Mouse (Mus musculus) kidney, postnatal 14 days (tissue): ENCODE measurements at regions not wholly inside any gene's neighbourhood (a gene's known extent, or its start where the extent isn't known, plus 50 kb on each side); places are given as distances from the start of the nearest gene placed in this dataset.

ENCODE experiments used
- DNase-seq: peaks from one replicate; pipeline ENCODE4 v3.0.0; 2022; ENCODE audit warnings: mixed read lengths

DNA sequence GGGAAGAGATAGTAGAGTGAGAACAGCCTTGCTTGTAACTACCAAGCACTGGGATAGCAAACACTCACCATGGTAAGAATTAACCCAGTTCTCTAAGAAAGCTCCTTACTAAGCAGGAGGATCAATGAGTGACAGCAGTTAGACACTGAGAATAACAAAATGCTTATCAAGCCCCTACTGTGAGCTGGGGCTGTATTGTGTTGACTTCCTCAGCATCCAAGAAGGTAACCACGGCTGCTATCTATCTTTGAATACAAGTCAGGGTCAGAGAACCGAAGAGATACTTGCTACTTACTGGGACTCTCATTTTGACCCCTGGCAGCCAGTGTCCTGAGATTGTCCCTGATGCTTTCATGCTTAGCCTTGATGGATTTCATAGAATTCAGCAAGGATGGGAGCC lies 1248.4 kb upstream of the A1bg start:
- DNase-seq, result no peak

DNA sequence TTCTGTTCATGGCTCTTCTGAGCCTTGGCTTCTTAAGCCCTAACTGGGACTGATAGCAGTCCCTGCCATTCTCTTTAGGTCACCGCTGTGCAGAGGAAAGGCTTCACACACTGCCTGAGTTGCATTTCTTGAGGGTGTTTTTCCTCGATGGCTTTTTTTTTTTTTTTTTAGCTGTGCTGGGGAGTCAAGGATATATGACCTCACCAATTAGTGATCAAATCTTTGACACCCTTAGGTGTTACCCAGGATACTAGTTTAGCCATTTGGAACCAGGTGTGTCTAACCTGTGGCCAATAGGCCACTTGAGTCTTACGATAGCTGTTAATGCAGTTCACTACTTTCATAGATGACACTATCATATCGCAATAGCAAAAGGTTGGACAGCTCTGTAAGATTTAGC lies 1247.5 kb upstream of the A1bg start:
- DNase-seq, result no peak

DNA sequence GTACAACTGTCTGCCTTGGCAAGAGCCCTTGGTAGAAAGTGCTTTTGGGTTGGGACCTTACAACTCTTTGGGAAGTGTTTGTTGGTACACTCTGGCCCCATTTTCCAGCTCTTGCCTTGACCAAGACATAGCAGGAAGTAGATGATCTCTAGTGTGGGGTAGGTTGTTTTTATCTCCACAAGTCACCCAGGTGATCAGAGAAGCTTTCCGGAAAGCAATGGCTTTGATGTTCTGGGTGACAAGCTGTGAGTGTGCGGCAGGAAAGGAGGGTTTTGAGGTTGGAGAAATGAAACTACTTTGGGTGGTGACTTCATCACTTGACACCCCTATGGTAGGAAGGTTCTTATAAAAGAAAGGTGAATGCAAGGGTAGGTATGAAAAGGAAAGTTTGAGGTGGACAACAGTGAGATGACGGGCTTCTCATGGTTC lies 1246.8 kb upstream of the A1bg start:
- no peak for DNase-seq

DNA sequence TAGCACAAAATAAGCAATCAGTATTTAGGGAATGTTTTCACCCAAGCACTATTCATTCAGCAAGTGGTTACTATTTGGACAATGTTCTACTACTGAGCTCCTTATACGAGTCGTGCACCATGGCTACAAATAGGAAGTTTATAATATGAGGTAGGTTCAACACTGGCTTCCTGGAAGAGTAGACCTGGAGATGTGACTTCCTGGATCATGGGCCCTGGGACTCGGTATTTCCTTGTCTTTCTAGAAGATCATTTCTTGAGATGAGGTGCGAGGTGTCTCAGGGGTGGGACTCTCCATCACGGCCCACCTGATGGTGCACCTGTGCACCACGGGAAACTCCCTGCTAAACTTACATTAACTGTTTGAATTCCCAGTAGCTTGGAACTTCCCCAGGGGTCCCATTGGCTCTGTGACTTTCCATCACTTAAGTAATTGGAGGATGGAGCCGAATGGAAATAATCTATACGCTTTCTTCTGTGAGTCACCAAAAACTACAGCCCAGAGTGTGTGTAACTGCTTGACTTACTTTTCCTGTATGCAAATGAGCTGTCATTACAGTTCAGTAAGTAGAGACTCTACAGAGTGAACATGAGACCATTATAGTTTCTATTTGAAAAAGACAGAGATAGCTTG lies 1246.3 kb upstream of the A1bg start:
- DNase-seq, result no peak

DNA sequence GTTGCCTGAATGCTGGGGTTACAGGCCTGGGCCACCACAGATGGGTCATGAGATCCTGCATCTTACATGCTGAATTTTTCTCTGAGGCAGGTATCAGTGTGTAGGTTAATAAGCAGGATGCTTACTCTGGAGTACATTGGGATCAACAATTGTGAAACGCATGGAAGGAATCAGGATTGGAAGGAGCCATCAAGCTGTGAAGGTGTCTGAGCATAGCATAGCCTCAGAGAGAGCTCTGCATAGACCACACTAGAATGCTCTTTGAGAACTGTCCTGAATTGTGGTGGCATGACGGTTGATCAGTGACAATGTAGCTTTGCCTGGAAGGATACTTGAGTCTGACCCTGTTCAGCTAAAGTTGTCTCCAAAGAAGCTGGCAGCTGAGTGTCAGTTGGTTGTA lies 1245.7 kb upstream of the A1bg start:
- no peak for DNase-seq

DNA sequence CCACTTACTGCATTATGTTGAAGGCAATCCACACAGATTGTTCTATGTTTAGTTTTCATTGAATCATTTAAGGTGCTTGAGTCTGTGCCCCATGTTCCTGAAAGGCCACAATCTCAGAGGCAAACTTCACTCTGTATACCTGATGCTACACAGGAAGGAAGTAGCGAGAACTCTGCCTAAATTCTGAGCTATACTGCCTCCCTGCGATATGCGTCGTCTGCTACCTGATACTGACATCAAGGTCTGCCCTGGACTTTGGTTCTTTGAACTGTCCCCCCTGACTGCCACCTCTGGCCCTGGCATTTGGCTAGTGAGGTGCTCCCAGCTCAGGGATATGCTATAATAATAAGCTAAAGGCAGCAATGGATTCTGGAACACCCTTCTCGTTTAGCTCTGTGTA lies 1244.0 kb upstream of the A1bg start:
- DNase-seq, result no peak

DNA sequence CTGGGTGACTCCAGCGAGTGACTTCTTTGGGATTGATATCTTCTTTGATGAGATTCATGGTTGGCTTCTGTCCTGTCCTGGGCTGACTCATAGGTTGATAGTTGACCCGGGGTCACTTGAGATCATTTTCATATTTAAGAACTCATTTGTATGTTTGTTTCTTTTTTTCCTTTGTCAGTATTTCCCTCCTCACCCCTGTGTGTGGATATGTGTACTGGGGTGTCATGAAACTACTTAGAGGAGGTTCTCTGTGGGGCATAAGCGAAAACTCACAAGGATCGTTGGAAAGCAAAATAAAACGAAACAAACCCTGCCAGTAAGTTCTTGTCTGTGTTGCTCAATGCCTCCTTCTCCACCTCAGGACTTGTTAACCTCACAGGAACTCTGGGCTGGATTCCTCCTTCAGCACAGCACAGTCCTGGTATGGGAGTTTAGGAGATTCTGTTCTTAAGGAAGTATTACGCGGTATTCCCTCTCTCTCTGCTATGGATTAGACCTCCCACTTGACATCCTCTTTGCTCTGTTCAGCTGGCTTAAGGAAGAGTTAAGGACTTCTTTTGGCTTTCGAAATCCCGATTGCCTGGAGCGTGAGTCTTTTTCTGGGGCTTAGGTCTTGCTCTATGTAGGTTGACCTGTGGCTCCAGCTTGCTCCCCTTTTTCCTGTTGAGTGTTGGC lies 1243.2 kb upstream of the A1bg start:
- no peak for DNase-seq

DNA sequence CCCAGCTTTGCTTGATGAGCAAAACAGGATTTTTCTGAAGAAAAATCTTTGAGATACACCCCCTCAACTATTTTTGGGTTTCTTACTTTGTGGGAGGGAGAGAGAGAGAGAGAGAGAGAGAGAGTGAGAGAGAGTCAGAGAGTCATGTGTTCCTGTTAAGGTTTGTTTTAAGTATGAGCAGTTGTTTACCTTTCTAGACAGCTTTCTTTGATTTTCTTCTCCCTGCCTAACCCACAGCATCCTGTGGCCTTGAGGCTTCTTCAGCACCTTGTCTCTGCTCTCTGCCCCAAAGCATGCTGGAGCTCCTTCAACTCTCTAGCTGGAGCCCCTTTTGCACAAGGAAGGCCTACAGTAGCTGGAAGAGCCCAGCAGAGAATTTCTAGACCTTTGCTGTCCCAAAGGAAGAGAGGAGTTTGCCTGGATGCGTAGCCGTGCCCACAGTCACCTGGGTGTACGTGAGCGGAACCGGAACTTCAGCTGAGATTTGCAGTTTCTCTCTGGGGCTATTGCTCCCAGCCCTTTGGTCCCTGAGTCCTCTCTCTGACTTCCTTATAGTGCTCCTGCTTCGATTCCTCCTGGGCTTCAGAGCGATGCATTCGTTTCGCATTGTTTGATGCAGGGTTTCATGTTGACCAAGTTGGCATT lies 1242.1 kb upstream of the A1bg start:
- no peak for DNase-seq

DNA sequence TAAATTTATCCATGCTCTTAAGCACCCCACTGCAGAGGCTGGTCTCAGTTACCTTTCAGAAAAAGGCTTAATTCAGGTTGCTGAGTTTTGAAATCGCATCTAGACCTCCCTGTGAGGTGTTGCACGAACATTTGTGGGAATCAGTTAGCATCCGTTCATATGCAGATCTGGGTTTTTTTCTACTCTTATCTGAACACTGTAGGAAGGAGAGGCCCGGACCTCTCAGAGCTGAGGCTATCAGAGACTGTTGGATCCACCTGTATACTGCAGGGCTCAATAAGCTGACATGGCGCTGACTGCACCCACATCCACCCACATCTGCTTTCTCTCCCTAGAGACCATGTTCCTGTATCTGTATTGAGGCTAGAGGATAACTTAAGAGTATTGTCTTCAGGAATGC lies 1240.4 kb upstream of the A1bg start:
- DNase-seq, result no peak

DNA sequence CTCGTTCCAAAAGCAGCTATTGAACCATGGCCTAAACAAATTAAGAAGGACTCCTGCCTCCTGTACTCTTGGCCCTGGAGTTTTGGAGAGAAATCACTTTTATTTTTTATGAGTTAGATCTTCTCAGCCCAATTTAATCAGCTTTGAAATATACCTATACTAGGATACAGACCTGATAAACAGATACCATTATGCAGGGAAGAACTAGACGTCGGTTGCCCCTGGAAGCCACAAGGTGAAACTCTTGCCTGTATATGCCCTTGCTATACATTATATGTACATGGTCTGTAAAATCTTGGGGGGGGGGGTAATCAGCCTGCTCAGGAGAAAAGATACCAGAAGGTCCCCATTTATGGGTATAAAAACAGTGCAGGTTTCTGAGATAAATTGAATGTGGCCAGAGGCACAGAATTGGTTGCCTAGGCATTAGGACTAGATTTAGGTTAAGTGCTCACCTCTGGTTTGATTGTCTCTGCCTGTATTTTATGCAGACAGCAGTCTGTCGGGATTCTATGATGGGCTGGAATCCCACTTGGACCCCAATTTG lies 1239.9 kb upstream of the A1bg start:
- no peak for DNase-seq

DNA sequence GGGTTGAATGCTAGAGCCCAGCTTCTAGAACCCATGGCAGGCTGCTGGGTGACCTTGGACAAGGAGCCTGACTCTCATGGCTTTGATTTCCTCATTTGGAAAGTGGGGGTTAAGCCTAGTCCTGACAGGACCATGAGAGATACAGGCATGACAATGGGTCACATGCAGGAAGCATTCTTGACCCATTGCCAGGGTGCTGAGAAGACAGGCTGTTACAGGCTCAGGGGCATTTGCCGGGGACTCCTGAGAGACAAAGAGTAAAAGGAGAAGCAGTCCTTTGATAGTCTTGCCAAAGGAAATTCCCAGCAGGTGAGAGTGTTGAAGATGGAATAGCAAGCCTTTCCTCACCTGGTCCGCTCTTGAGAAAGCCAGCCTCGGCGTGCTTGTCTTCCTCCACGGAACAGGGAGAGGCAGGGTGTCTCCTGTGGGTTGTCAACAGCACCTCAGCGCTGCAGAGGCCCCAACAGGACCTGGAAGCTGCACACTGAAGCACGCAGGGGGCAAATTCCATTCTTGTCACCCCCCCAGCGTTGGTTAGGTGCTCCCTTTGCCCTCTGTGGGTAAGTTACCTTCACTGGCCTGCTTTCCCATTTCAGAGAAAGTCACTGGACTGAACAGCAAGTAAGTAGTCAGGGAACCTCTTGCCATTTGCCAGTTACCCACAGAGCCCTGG lies 1239.3 kb upstream of the A1bg start:
- peak; percentile 78 for DNase-seq

DNA sequence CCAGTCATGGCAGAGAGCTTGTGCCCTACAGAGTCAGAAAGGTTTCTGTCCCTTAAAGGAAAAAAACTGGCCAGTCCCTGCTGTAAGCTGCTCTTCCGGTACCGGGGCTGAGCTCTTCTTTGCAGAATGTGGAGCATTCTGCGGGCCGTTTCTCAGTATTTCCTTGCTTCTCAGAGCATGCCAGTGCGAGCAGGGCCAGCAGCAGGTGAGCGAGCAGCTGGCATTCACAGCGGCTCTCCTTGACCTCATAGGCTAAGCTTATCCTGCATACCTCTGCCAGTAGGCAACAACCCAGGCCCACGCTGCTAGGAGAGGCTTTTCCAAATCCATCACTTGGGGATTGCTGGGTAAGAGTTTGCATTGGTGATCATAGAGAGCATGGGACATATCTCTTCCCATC lies 1238.2 kb upstream of the A1bg start:
- DNase-seq, result peak; percentile 54

DNA sequence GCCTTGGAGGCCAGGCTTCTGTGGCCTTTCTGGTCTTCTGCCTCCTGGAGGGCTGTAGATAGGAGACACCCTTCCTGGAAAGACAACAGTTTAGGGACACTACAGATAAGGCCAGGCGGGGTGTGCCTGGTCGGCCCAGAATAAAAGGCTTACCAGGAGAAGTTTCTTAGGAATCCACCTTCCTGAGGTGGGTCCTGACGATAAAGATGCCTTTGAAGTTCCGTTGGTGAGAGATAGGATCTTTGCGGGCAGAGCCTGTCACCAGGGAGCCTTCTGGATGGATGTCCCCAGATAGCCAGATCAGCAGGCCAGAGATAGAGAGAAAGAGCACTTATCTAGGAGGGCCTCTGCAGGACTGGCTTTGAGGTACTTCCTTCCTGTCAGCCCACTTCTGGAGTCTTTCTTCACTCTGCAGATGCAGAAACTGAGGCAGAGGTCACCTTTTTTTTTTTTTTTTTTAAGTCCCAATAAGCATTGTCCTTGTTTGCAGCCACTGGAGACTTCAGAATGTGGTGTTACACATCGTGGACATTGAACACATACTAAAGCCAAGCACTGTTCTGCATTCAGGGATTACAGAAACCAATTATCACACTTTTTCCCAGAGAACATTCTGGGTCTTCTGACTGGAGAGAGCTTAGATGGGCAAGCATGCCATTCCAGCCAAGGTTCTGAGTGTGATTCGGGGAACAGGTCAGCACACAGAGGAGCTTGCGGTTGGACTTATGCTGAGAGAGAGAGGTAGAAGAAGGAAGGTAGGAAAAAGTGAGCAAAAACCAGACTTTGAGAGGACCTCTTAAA lies 1236.3 kb upstream of the A1bg start:
- no peak for DNase-seq

DNA sequence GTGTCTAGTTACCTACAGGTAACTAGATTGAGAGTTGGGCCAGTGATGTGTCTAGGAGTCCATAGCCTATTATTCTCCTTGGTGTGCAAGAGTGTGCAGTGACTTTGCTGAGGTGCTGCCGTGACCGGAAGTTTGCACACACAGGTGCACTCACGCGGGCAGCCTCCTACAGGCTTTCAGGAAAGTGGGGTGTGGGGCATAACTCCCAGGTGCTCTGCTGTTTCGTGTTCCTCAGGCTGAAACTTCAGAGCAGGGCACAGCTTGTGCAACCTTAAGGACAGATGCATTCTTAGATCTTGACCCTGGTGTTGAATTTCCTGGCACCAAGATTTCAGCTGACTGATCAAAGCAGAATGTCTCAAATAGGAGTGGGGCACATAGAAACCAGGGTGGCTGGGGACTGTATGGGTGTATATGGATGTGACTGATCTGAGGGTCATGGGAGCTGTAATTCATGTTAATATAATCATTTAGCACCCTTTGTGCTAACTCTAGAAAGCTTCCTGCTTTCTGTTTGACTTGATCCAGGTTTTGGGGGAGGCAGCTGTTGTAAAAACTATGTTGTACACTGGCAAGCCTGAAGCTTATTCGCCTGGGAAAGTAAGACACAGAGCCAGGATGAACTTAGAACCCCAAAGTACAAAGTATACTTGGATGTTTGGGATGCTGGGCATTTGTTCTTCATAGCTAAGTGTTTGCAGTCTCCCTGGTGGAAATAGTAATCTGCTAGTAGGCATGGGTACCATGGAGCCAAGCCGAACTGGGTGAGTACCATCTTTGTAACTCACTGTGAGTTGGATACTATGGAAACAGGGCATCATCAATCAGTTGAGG lies 1234.6 kb upstream of the A1bg start:
- no peak for DNase-seq

DNA sequence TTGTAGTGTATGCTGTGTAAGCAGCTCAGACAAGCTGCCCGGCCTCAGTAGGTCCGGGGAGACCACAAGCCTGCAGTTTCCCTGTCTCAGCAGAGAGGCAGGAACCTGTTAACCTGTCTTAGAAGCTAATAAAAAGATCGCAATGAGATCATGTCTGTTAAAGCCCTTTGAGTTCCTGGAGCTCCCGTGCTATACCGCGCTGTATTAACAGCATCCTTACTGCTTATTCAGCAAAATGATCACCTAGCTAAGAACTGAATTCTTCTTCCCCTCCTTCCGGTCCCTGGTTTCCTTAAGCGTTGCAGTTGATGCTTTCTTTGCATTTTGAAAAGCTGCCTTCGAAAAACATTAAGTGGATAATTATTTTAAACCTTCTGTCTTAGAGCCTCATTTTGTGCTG lies 1230.4 kb upstream of the A1bg start:
- no peak for DNase-seq

DNA sequence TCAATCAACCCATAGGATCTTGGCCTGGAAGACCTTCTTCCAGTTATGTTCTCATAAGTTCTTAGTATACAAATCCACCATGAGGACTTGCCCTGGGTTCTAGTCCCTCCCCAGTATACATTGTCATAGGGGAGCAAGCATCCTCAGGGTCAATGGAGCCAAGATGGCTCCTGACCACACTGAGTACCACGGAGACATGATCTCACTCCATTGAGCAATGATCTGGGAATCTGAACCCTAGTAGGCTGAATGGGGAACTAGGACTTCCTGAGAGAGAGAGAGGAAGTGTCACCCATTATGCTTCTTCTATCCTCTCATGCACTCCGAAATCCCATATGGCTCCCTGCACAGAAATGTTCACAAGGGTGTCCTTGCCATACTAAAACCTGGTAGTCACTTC lies 1229.3 kb upstream of the A1bg start:
- DNase-seq, result no peak

DNA sequence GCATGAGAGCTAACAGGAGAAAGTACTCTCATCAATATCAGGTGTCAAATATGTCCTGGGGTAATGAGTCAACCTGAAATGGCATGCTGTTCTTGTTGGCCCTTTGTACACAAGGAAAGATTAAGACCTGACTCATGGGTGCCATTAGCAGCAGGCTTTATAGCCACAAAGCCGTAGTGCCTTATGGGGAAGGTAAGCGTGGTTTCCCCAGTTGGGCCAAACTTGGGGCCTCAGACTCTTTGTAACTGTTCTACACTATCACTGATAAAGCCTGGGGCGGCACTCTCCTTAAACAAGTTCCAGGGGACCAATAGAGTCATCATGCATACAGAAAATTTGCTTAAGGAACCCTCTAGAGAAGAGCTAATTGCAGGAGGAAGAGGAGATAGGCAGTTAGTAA lies 1228.9 kb upstream of the A1bg start:
- DNase-seq, result no peak

DNA sequence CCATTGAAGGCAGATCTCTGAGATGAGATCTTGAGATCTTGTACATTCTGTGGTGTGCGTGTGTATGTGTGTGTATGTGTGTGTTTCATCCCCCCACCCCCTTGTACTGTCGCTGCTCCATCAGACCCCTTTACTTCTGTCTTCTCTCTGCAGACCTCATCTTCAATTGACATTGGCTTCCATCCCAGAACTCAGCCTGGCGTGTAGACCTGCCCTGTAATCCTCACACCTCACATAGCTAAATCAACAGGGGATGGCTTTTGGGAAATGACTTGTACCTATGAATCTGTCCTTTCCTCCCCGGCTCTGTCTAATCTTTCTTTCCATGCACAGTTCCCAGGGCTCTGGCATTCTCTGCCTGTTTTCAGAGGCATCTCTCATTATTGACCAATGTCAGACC lies 1227.5 kb upstream of the A1bg start:
- DNase-seq, result no peak

DNA sequence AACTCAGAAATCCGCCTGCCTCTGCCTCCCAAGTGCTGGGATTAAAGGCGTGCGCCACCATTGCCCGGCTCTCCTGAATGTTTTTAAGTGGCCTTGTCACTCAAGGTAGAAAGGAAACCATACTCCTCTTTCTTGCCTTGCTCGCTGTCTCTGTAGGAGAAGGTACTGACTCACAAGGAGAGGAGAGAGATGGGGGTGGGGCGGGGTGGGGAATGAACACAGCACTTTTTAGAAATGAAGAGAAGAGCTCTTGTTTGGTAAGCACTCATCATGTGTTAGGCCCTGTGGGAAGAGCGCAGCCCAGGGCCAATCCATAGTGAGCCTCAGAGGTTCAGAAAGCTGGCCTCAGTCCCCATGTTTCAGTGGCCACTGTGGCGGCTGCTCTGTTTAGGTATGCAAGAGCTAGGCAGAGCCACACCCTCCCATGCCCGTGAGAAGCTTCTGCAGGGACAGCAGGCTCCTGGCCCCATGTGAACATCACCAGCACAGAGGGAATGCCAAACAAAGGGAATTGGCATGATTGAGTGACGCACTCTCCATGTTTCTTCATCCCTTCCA lies 1225.9 kb upstream of the A1bg start:
- no peak for DNase-seq

DNA sequence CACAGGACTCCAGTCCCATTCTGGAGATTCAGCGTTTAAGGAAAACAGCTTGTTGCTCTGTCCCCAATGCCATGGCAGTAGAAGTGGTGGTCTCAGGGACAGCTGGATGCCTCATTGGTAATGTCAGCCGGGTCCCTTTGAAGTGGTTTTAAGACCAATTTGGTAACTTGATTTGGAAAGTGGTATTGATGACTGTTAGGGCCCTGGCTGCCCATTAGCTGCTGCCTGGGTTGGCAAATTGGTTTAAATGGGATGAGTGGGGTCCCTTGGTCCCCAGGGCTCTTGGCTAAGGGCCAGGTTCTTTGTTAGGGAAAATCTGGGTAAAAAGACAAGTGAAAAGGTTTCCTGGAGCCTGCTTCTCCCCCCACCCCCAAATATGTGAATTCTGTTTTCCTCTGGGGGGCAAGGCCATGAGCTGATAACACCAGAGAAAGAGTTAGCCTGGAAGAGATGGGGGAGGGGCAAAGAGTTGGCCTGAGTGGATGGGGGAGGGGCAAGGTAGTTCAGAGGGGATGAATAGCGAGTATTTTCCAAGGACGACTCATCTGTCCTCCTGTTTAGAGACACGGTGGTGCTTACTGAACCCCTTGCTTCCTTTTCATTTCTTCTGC lies 1224.6 kb upstream of the A1bg start:
- DNase-seq, result no peak

DNA sequence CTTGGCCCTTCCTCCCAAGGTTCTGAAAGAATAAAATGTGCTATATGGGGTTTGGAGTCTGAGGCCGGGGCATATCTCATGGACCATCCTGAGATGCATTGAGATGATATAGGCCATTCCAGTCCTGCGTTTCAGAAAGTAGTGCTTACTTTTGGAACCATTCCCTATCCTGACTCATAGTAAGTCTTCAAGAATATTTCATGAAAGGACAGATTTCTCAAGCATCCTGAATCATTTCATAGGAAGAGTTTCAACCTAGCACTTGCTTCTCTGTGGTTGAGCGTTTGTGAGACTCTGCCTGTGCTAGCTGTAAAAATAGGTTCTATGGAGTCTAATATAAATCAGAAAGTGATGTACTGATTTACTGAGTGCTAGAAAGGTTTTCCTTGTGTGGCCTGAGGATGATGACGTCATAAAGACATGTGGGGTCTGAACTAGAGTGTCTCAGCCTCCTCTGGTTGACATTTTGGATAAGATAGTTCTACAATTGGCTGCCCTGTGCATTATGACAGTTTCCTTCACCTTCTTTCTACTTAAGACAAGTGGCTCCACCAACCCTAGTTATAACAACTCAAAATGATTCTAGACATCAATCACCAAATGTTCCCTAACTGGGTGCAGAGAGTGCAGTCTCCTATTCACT lies 1223.0 kb upstream of the A1bg start:
- no peak for DNase-seq
